Mouse (Mus musculus): ENCODE data around the gene Ccdc136.

Ccdc136 gene

GRCm38 (mm10) chr6:29394286-29394685 lies 1.8 kb upstream of the Ccdc136 start:
- no peak for DNase-seq (ENCODE audit: inconsistent ontology term)

- peak; percentile 42 for DNase-seq (ENCODE audit: inconsistent ontology term)
Observed at GRCm38 (mm10) chr6:29396714-29397540, 818 bp downstream of the Ccdc136 start.

- DNase-seq (ENCODE audit: inconsistent ontology term), result peak; percentile 71
Observed at GRCm38 (mm10) chr6:29397575-29397974, 1.5 kb downstream of the Ccdc136 start.

GRCm38 (mm10) chr6:29399851-29400250 lies 3.7 kb downstream of the Ccdc136 start:
- no peak for DNase-seq (ENCODE audit: inconsistent ontology term)

- DNase-seq (ENCODE audit: inconsistent ontology term), result no peak
Observed at GRCm38 (mm10) chr6:29402693-29403342, 6.7 kb downstream of the Ccdc136 start.

- DNase-seq (ENCODE audit: inconsistent ontology term), result no peak
Observed at GRCm38 (mm10) chr6:29406412-29406811, 10.3 kb downstream of the Ccdc136 start.

- no peak for DNase-seq (ENCODE audit: inconsistent ontology term)
Observed at GRCm38 (mm10) chr6:29415446-29415845, 19.3 kb downstream of the Ccdc136 start.

- DNase-seq (ENCODE audit: inconsistent ontology term), result no peak
Observed at GRCm38 (mm10) chr6:29420596-29420995, 24.5 kb downstream of the Ccdc136 start.

- DNase-seq (ENCODE audit: inconsistent ontology term), result no peak
Observed at GRCm38 (mm10) chr6:29425118-29425517, 29.0 kb downstream of the Ccdc136 start.

- no peak for DNase-seq (ENCODE audit: inconsistent ontology term)
Observed at GRCm38 (mm10) chr6:29426331-29426730, 30.2 kb downstream of the Ccdc136 start.

- peak; percentile 31 for DNase-seq (ENCODE audit: inconsistent ontology term)
Observed at GRCm38 (mm10) chr6:29428171-29428570, 32.1 kb downstream of the Ccdc136 start.

- peak; percentile 23 for DNase-seq (ENCODE audit: inconsistent ontology term)
Observed at GRCm38 (mm10) chr6:29430681-29431420, 34.7 kb downstream of the Ccdc136 start.

- DNase-seq (ENCODE audit: inconsistent ontology term), result peak; percentile 74
Observed at GRCm38 (mm10) chr6:29431473-29431872, 35.4 kb downstream of the Ccdc136 start.

GRCm38 (mm10) chr6:29432156-29432555 lies 36.0 kb downstream of the Ccdc136 start:
- peak; percentile 95 for DNase-seq (ENCODE audit: inconsistent ontology term)

GRCm38 (mm10) chr6:29432676-29433037 lies 36.5 kb downstream of the Ccdc136 start:
- no peak for DNase-seq (ENCODE audit: inconsistent ontology term)

GRCm38 (mm10) chr6:29433038-29433803 lies 37.1 kb downstream of the Ccdc136 start, which contains the start of gene Flnc:
Gene Flnc, plus strand, starts transcription at chr6:29433256.
- peak; percentile 89 for DNase-seq (ENCODE audit: inconsistent ontology term)

- DNase-seq (ENCODE audit: inconsistent ontology term), result peak; percentile 60
Observed at GRCm38 (mm10) chr6:29433804-29434795, 38.0 kb downstream of the Ccdc136 start.

- peak; percentile 87 for DNase-seq (ENCODE audit: inconsistent ontology term)
Observed at GRCm38 (mm10) chr6:29434911-29435691, 39.0 kb downstream of the Ccdc136 start.

- DNase-seq (ENCODE audit: inconsistent ontology term), result peak; percentile 62
Observed at GRCm38 (mm10) chr6:29435940-29436451, 39.9 kb downstream of the Ccdc136 start.

Data from Muller cell, postnatal 12 days (primary cell).